Mouse (Mus musculus): ENCODE measurements around the gene Dad1. TPM values are rescaled to one million over a fixed set of nuclear protein-coding genes. Genes with fewer than 3 reads are reported as not detected.

Gene Dad1
- polyA plus RNA-seq, 1 experiment, result 4.4 TPM

- Histone ChIP-seq H3K27me3 (ENCODE audit: control insufficient read depth) (no peaks in the 10 kb centered on the region), H3K36me3 (ENCODE audit: control insufficient read depth) (no peaks in the 10 kb centered on the region), H3K4me1 (ENCODE audit: control insufficient read depth) (peaks cover 11% of the 10 kb centered on the region), H3K9me3 (ENCODE audit: control insufficient read depth, low read length) (no peaks in the 10 kb centered on the region), H3K4me3 (replicated peaks) (no peak overlapping the region)
- TF ChIP-seq TAL1 (IDR thresholded peaks at IDR 0.05; ENCODE audit: low read length) (no peak), GATA1 (IDR thresholded peaks at IDR 0.05; ENCODE audit: low read length) (no peak)
Measured at GRCm38 (mm10) chr14:54222289-54222727, 31.6 kb downstream of the Dad1 start.

- no peak for TF ChIP-seq GATA1 (IDR thresholded peaks at IDR 0.05; ENCODE audit: low read length)
- TF ChIP-seq TAL1 (IDR thresholded peaks at IDR 0.05; ENCODE audit: low read length), result no peak
- Histone ChIP-seq H3K4me3 (replicated peaks) (no peak overlapping the region), H3K27me3 (ENCODE audit: control insufficient read depth) (no peaks in the 10 kb centered on the region), H3K36me3 (ENCODE audit: control insufficient read depth) (no peaks in the 10 kb centered on the region), H3K4me1 (ENCODE audit: control insufficient read depth) (peaks cover 5% of the 10 kb centered on the region), H3K9me3 (ENCODE audit: control insufficient read depth, low read length) (no peaks in the 10 kb centered on the region)
Measured at GRCm38 (mm10) chr14:54221641-54222040, 32.3 kb downstream of the Dad1 start.

GRCm38 (mm10) chr14:54220726-54221494 lies 33.0 kb downstream of the Dad1 start:
- TF ChIP-seq GATA1 (IDR thresholded peaks at IDR 0.05; ENCODE audit: low read length) (no peak), TAL1 (IDR thresholded peaks at IDR 0.05; ENCODE audit: low read length) (no peak)
- Histone ChIP-seq H3K4me1 (ENCODE audit: control insufficient read depth) (peaks cover 5% of the 10 kb centered on the region), H3K27me3 (ENCODE audit: control insufficient read depth) (no peaks in the 10 kb centered on the region), H3K9me3 (ENCODE audit: control insufficient read depth, low read length) (no peaks in the 10 kb centered on the region), H3K36me3 (ENCODE audit: control insufficient read depth) (no peaks in the 10 kb centered on the region), H3K4me3 (replicated peaks) (no peak overlapping the region)

GRCm38 (mm10) chr14:54219849-54220248 lies 34.1 kb downstream of the Dad1 start:
- Histone ChIP-seq H3K4me1 (ENCODE audit: control insufficient read depth) (peaks cover 5% of the 10 kb centered on the region), H3K4me3 (replicated peaks) (no peak overlapping the region), H3K27me3 (ENCODE audit: control insufficient read depth) (peaks cover 4% of the 10 kb centered on the region; the same call in 1 of the 2 replicates), H3K9me3 (ENCODE audit: control insufficient read depth, low read length) (no peaks in the 10 kb centered on the region), H3K36me3 (ENCODE audit: control insufficient read depth) (no peaks in the 10 kb centered on the region)
- TF ChIP-seq TAL1 (IDR thresholded peaks at IDR 0.05; ENCODE audit: low read length), result no peak
- no peak for TF ChIP-seq GATA1 (IDR thresholded peaks at IDR 0.05; ENCODE audit: low read length)

GRCm38 (mm10) chr14:54219256-54219655 lies 34.6 kb downstream of the Dad1 start:
- TF ChIP-seq TAL1 (IDR thresholded peaks at IDR 0.05; ENCODE audit: low read length) (no peak), GATA1 (IDR thresholded peaks at IDR 0.05; ENCODE audit: low read length) (no peak)
- Histone ChIP-seq H3K4me1 (ENCODE audit: control insufficient read depth) (peaks cover 5% of the 10 kb centered on the region), H3K4me3 (replicated peaks) (no peak overlapping the region), H3K36me3 (ENCODE audit: control insufficient read depth) (no peaks in the 10 kb centered on the region), H3K27me3 (ENCODE audit: control insufficient read depth) (peaks cover 4% of the 10 kb centered on the region; the same call in 1 of the 2 replicates), H3K9me3 (ENCODE audit: control insufficient read depth, low read length) (no peaks in the 10 kb centered on the region)

- peaks cover 4% of the 10 kb centered on the region; the same call in 1 of the 2 replicates for H3K27me3 ChIP-seq (ENCODE audit: control insufficient read depth)
- TF ChIP-seq TAL1 (IDR thresholded peaks at IDR 0.05; ENCODE audit: low read length), result no peak
- TF ChIP-seq GATA1 (IDR thresholded peaks at IDR 0.05; ENCODE audit: low read length), result no peak
- H3K4me1 ChIP-seq (ENCODE audit: control insufficient read depth), result peaks cover 5% of the 10 kb centered on the region
- no peak overlapping the region for H3K4me3 ChIP-seq (replicated peaks)
- H3K36me3 ChIP-seq (ENCODE audit: control insufficient read depth), result no peaks in the 10 kb centered on the region
- no peaks in the 10 kb centered on the region for H3K9me3 ChIP-seq (ENCODE audit: control insufficient read depth, low read length)
Measured at GRCm38 (mm10) chr14:54218721-54219120, 35.2 kb downstream of the Dad1 start.

GRCm38 (mm10) chr14:54218233-54218632 lies 35.7 kb downstream of the Dad1 start:
- peaks cover 4% of the 10 kb centered on the region; the same call in 1 of the 2 replicates for H3K27me3 ChIP-seq (ENCODE audit: control insufficient read depth)
- no peak for TF ChIP-seq GATA1 (IDR thresholded peaks at IDR 0.05; ENCODE audit: low read length)
- no peak for TF ChIP-seq TAL1 (IDR thresholded peaks at IDR 0.05; ENCODE audit: low read length)

DNA sequence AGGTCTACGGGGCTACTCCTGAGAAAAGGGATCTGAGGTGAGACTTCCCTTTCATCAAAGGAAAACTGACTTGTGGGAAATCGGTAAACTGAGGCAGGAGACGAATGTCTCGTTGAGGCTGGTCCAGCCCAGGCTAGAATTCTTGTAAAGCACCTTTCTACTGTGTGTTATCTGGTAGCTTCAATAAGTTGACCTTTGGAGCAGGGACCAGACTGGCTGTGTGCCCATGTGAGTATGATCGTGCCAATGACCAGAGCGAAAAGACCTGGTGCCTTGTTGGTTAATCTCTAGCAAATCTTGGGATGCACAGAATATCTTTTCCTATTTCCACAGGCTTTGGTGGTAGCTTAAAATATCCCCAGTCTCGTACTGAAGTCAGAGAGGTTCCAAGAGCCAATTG lies 37.8 kb downstream of the Dad1 start:
- H3K27me3 ChIP-seq (ENCODE audit: control insufficient read depth), result peaks cover 4% of the 10 kb centered on the region; the same call in 1 of the 2 replicates
- no peak overlapping the region for H3K4me3 ChIP-seq (replicated peaks)
- H3K4me1 ChIP-seq (ENCODE audit: control insufficient read depth), result peaks cover 3% of the 10 kb centered on the region
- H3K36me3 ChIP-seq (ENCODE audit: control insufficient read depth), result no peaks in the 10 kb centered on the region
- TF ChIP-seq GATA1 (IDR thresholded peaks at IDR 0.05; ENCODE audit: low read length) (no peak), TAL1 (IDR thresholded peaks at IDR 0.05; ENCODE audit: low read length) (no peak)
- H3K9me3 ChIP-seq (ENCODE audit: control insufficient read depth, low read length), result no peaks in the 10 kb centered on the region

More at GRCm38 (mm10) chr14:54218233-54218632, 35.7 kb downstream of the Dad1 start:
- H3K4me3 ChIP-seq (replicated peaks), result no peak overlapping the region
- no peaks in the 10 kb centered on the region for H3K36me3 ChIP-seq (ENCODE audit: control insufficient read depth)
- H3K4me1 ChIP-seq (ENCODE audit: control insufficient read depth), result peaks cover 5% of the 10 kb centered on the region
- H3K9me3 ChIP-seq (ENCODE audit: control insufficient read depth, low read length), result no peaks in the 10 kb centered on the region

- TF ChIP-seq GATA1 (IDR thresholded peaks at IDR 0.05; ENCODE audit: low read length) (no peak), TAL1 (IDR thresholded peaks at IDR 0.05; ENCODE audit: low read length) (no peak)
- Histone ChIP-seq H3K4me3 (replicated peaks) (no peak overlapping the region), H3K27me3 (ENCODE audit: control insufficient read depth) (peaks cover 4% of the 10 kb centered on the region; the same call in 1 of the 2 replicates), H3K4me1 (ENCODE audit: control insufficient read depth) (no peaks in the 10 kb centered on the region), H3K9me3 (ENCODE audit: control insufficient read depth, low read length) (no peaks in the 10 kb centered on the region), H3K36me3 (ENCODE audit: control insufficient read depth) (no peaks in the 10 kb centered on the region)
Measured at GRCm38 (mm10) chr14:54214901-54215300, 39.0 kb downstream of the Dad1 start.

Measured in erythroblast, embryonic 14.5 days (primary cell).